Mouse (Mus musculus): ENCODE data around the gene Nkd1.

Gene Nkd1

DNA sequence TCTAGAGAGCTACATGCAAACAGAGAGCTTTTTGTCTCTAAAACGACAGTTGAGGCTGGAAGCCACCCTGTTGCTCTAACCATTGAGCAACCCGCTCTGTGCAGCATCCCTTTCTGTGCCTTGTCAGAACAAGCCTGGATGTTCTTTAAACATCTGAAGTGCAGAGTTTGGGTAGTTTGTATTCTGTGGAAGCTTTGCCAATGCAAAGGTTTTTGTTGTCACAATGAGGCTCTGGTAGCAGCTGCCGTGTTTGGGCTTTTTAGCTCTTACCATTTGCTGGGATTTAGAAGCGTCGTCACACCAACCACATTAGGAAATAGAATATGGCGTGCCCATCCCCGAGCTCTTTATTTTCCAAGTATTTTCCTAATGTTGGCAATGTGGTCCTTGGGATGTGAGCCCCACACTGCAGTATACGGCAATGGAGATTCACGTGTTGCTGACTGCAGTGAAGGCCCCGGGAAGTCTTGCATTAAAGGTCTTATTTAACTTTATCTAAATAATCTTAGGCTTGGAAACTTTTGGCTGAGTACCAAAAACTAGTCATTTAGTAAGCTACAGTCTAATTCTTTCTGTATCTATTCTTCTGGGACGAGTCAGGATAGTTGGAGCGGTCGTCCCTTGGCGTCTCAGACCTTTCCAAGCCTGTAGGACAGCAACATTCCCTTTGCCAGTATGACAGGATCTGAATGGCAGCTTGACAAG lies 51.9 kb downstream of the Nkd1 start:
- DNase-seq (ENCODE audit: low read depth, low spot score) = no peak

DNA sequence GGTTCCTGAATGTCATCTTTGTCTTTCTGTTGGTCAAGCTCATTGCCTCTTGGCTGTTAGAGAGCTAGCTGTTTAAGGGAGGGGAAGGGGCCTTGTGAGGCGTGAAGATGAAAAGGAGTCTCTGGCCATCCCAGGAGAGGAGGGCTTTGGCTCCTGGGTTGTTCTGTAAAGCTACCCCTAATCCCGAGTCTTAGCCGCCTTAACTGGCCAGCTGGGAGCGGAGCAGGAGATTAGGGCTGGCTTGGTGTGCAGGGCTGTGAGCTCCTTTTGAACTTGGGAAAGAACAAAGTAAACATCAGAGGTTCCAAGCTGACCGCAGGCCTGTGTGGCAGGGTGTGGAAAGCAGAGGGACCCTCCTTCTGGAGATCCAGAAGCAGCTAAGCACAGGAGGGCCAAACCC lies 53.8 kb downstream of the Nkd1 start:
- no peak for DNase-seq (ENCODE audit: low read depth, low spot score)

DNA sequence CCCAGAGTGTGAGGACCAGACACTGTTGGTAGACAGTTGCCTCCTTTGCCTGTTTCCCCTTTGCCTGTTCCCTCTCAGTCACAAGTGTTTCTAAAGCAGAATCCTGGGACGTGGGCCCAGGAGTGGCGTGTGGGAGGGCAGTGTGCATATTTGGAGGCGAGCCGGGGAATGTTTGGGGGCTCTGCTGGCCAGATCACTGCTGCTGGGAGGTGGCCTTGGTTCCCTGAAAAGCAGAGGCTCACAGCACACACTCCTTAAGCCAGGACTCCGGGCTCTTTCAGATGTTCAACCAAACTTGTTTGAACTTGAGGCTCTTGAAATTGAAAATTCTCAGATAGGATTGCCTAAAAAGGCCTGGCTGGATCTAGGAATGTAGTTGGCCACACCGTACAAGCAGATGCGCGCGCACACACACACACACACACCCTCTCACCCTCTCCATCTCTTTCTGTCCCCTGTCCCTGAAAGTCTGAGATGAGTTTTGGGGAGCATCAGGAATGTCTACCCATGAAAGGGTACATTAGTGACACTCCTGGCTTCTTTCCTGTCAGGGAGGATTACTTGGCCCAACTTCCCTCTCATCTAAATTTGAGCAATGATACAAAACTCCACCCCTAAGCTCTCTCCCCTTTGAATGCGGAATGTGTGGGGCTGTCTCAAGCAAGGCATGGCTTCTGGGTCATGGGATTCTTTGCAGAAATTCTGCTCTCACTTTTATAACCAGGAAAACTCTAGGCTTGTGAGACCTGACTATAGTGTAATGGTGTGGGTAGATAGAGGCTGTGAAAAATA lies 55.4 kb downstream of the Nkd1 start:
- DNase-seq (ENCODE audit: low read depth, low spot score) = no peak

DNA sequence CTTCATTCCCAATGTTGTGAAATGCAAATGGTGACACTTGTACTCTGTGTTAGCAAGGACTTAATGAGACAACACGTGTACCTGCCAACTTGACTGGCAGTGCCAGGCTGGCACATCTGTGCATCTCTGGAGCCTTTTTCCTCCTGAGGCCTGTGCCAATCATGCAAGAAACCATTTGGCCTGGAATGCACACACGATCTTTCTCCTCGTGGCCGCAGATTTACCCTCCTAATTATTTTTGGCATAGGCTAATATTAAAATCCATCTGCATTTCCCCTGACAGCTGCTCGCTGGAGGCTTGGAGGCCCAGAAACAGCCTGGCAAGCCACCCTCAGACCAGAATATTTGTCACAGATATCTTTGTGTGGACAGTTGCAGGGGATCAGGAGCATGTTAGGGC lies 56.5 kb downstream of the Nkd1 start:
- no peak for DNase-seq (ENCODE audit: low read depth, low spot score)

DNA sequence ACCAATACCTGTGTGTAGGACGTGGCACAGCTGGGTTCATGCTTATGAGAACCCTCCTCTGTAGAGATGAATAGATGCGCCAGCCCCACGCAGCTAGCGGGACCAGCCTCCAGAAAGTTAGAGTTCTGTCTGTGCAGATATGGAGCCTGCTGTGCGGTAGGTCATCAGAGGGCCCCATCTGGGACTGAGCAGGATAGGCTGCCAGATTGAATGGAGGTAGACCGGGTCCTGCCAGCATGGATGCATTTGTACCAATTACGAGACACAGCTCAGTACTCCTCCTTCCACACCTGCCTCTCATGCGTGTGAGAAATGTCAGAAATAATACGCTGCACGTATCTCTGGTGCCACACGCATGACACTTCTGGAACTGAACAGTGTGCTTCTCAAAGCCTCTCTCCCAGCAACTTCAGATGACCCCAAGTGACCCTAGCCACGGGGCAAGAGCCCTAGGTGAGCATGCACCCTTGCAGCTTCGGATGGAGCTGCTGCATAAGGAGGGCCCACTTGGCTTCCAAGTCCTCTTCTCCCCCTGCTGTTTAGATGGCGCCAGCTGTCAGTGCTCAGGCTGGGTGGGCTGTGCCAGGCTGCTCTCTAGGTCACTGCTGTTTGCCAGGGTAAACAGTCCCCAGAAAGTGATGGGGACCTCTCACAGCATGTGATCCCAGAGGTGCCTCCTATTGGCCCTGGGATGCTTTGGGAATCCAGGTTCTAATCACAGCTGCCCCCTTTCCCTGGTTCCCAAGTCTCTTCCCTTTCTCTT lies 57.4 kb downstream of the Nkd1 start:
- DNase-seq (ENCODE audit: low read depth, low spot score) = no peak

DNA sequence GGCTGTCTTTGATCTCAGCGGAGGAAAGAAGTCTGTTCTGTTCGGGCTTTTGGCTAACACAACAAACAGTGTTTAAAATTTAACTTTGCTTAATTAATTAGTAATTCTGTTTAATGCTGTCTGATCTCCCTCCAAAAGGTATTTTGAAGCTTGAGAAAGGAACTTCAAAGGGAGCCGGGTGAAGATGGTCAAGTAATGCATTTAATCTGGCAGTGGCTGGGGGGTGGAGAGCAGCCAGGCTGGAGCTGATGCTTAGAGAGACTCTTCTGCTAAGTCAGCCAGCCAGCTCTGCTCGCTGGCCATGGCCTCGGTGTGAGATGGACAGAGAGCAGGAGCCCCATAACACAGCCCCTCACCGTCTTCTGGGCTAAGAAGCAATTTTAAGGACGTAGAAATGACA lies 58.1 kb downstream of the Nkd1 start:
- DNase-seq (ENCODE audit: low read depth, low spot score) = no peak

DNA sequence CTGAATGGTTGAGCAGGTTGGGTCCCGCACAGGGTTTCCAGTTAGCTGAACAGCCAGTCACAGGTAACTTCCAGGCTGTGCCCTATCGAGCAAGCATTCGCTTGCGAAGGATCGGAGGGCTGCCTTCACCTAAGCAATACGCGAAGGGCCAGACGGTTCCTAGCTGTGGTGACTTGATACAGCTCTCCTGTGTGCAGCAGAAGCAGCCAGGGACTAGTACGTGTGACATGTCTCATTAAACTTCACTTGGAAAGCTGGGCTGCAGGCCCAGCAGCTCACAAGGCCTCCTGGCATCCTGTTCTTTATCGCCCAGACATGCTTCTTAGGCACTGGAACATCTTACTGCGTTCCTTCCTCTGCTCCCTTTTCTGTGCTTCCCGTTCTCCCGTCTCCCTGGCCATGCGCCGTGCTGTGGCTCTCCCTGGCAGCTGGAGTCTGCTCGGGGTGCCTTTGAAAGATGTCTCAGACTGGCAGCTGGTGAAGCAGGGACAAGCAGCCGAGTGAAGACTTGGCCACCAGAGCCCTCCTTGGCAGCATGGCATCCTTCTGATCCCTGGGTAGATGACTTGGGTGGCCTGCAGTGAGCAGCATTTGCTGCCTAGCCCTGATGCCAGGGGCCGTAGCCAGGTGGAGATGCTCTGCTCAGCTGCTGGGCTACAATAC lies 58.6 kb downstream of the Nkd1 start:
- DNase-seq (ENCODE audit: low read depth, low spot score) = no peak

DNA sequence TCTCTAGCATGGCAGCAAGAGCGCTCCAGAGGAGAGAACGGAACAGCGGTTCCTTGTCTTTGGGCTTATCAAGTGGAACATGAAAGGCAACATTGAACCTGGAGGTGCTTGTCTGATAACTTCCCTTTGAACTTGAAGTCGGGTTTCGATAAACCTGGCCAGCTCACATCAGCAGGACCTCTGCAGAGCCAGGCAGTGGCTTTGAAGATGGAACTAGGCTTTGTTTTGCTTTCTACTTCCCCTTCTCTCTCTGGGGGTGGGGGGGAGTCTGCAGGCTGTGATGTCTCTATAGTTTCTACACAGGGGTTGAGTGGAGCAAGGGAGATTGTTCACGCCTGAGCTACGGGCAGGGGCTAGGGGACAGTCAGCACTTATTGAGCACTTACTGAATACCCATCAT lies 59.6 kb downstream of the Nkd1 start:
- no peak for DNase-seq (ENCODE audit: low read depth, low spot score)

DNA sequence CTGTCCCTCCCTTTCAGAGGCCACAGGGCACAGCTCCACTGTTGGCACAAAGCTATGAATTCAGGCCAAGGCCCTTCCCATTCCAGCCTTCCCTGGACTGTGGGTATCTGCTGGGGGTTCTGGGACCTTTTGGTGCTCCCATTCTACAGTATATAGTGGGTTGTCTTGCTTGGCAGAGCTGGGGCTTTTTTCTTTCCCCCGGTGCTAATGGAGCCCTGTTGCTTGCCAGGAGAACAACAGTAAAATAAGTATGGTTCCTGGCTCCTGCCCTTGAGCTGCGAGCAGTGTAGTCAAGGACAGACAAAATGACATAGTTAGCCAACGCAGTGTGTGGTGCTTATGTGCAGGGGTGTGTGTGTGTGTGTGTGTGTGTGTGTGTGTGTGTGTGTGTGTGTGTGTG lies 62.7 kb downstream of the Nkd1 start:
- no peak for DNase-seq (ENCODE audit: low read depth, low spot score)

DNA sequence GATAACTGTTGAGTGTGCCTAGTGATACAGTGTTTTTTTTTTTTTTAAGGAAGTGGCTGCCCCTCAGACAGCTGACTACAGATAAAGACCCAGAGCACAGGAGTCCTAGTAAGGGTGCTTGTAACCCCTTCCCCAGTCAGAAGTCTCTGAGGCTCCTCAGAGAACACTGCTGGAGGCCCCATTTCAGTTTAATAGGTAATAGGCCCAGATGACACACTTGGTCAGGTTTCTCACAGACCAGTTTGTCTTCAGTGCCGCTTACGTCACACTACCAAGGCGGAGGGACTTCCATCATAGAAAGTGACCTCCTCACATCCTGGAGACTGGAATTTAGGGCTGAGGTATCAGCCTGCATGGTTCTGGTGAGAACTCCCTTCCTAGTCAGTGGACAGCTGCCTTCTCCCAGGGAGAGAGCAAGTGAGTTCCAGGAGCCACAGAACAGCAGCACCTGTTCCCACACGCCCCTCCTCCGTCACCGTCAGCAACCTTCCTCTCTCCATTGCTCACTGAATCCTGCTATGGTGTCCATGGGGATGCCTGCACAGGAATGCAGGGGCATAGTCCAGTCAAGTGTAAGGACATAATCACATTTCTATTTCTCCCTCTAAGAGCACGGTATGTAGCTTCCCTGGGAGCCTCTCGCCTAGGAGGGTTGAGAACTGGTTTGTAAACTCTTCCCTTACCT lies 67.2 kb downstream of the Nkd1 start:
- no peak for DNase-seq (ENCODE audit: low read depth, low spot score)

DNA sequence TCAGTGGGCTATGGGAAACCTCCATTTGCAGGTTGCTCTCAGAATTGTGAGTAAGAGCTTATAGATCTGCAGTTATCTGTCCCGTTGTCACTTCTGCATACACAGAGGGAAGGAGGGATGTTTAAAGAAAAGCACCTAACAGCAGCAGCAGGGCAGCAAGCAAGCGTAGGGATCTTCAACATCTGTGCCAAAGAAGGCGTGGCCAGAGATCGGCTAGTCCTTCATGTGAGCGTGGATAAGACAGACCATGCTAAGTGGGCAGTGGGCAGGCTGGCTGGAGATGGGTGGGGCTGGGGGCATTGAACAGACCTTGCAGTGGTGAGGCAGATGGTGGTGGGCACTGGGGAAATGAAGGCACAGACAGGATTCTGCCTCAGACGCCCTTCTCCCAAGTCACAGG lies 69.1 kb downstream of the Nkd1 start:
- no peak for DNase-seq (ENCODE audit: low read depth, low spot score)

DNA sequence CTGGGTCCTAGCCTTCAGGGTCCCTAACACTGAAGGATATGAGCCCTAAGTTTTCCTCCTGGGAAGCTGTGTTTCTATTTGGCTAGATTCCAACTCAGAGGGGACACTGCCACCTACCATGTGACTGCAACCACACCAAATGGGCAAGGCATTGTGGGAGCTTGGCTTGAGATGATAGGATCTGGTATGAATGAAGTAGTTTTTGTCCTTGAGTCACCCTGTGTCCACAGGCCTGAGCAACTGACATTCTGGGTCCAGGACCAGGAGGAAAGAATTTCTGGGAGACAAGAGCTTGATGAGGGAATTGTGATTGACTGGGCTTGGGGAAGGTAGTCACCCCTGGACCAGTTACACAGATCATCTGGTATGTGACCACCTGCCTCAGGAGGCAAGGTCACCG lies 72.8 kb downstream of the Nkd1 start:
- no peak for DNase-seq (ENCODE audit: low read depth, low spot score)

DNA sequence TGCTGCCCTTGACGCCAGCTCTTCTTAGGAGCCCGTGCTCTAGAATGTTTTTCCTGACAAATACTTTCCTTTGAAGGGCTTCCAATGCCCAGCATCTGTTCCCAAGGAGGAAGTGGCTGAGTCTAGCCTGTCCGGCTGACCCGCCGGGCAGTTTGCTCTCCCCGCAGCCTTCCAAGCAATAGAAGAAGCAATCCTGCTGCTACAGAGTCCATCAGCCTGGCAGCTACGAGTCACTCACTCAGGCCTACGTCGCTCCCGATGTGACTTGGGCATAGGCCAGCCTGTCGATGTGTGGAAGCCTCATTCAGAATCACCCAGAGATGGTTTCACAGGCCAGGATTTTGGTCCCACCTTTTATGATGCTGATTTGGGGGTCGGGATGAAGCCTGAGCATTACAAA lies 74.9 kb downstream of the Nkd1 start:
- no peak for DNase-seq (ENCODE audit: low read depth, low spot score)

DNA sequence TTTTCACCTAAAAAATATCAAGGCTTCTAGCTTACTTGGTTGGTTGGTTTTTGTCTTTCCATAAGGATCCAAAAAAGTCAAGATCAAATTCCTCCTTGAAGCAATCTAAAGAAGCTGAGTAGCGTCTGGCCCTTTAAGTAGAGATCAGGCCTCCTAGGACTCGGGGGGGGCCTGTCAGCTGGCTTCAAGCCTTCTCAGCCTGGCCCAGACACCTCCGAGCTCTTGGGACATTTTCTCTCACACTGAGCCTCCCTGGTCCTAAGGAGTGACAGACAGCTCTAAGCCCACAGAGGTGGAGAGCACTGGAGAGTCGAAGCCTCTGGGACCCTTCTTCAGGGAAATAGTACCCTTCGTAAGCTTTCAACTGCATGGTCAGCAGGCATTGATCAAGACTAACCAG lies 77.4 kb downstream of the Nkd1 start:
- DNase-seq (ENCODE audit: low read depth, low spot score) = no peak

DNA sequence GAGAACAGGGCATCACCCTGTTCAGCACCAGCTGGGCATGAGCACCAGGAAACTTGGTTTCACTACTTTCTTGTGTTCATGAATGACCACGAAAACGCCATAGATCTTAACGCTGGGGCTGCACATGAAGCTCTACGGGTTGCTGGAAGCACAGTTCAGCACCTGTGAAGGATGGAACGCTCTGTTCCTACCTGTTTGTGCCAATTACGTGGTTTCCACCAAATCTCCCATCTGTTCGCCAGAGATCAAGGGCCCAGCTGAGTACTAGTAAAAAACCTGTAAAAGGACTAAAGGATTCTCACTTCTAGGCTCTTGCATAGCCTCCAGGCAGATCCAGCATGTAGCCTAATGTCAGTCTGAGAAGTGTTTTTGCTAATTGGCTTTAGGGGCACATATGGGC lies 78.3 kb downstream of the Nkd1 start:
- DNase-seq (ENCODE audit: low read depth, low spot score) = no peak

DNA sequence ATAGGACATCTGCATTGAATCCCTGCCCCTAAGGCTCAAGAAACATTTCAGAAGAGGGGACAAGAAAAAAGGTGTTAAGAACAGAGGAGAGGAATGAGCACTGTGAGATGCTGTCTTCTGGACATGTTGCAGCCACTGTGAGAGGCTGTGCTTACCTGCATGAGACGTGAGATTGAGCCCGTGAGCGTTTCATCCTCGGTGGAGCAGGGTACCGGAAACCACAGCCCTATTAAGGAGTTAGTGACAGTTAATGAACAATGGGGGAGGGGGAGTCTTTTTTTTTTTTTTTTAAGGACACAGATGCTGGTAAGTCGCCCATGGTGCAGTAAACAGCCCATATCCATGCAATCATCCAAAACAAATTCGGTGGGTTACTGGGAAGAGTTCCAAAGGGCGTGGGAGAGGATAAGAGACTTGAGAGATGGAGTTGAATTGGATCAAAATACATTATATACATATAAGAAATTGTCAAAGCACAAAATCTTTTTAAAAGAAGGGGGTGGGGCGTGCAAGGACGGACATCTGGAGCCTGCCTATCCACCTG lies 82.4 kb downstream of the Nkd1 start:
- no peak for DNase-seq (ENCODE audit: low read depth, low spot score)

DNA sequence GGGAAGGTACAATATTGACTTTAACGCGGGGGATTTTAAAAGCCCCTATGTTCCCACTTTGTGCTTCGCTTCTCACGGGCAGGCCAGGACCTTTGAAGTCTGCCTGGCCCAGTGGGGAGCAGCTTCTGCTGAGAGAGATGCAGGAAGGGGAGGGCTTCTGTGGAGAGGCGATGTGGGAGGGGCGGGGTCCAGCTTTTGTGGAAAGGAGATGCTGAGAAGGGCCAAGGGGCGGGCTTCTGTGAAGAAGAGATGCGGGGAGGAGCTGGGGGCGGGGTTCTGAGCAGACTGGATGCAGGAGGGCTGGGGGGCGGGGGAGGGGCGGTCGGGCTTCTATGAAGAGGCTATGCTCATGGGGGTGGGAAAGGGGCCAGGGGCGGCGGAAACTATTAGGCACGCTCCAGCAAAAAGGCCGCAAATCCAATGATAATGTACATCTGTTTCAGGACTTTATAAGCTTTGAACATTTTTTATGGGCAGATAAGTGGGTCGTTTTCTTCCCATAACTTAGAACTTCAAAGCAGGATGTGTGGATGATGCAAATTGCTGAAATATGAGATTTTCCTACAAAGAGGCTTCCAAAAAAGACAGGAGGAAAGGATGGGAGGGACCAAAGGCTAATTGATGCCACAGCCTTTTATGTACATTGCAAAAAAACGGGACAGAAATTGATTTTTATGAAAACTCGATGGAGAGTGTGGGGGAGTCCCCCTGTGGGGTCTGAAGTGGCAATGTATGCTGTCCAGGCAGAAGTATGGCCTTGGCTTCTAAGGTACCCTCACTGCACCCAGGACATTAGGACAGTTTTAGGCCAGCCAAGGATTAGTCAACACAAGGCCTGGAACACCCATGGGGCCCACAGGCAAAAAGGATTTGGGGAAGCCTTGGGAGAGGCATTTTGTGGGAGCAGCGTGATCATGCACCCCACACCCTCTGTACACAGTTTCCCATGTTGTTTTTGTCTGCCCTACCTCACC lies 83.2 kb downstream of the Nkd1 start:
- no peak for DNase-seq (ENCODE audit: low read depth, low spot score)

DNA sequence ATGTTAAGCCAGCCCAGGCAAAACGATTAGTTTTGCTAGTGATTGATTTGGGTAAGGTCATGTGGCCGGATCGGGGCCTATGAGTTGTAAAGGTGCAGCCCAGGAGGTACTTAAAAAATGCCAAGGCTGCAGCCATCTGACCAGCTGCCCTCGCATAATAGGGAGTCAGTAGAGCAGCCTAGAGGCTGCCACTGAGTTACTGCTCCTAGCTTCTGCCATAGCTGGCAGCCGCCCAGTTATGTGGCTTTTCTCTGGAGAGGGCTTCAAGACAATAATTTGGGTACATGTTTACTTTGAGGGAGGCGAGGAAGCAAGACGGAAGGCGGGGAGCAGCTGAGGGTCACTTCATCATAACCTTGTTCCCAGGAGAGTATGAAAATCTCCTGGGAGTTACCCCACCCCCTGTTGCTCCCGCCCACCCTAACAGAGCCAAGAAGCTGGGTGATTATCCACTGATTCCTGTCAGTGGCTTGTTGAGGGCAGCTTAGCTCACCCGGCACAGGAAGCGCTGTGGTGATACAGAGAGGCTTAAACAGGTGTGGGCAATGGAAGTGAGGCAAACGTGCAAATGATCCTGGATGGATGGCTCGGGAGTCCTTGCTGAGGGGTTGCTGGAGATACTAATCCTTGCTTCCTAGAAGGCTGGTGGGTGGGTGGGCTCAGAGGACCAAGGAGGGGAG lies 84.3 kb downstream of the Nkd1 start:
- DNase-seq (ENCODE audit: low read depth, low spot score) = no peak

DNA sequence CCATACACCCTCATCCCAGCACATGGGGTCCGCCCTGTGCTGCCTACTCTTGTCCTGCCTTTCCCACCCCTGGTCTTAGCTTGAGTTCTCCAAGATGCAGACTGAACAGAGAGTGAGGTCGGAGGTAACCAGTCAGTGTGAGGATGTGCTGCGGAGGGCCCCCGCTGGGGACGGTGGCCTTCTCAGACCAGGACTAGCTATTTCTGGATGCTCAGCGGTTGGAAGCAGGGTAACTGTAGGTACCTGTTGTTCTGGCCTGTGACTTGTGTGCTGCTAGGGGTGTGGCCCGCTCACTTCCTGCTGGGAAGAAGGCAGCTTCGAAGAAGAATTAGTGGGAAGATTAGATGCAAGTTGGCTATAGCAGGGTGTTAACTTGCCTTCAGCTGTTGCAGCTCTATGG lies 87.9 kb downstream of the Nkd1 start:
- DNase-seq (ENCODE audit: low read depth, low spot score) = no peak

DNA sequence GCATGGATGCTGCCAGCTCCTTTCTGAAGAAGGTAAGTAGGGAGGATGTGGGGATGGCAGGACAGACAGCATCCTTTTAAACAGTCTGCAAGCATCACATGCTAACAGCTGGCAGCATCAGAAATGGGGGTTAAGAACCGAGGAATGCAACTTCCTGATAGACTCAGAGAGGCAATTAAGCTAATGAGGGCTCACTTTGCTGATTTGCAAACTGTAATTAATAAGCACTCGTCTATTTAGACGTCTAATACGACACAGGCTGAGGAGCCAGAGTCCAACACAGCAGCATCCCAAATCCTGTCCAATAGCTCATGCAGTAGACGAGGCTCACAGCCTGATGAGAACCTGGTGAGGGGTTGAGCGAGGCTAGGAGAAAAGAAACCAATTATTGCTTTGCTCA lies 89.1 kb downstream of the Nkd1 start:
- no peak for DNase-seq (ENCODE audit: low read depth, low spot score)
